Mouse (Mus musculus): ENCODE measurements at regions not wholly inside any gene's neighbourhood (a gene's known extent, or its start where the extent isn't known, plus 50 kb on each side); places are given as distances from the start of the nearest gene placed in this dataset.
A peak's percentile ranks its signal among the peaks of the same experiment; 100 is the strongest.

DNA sequence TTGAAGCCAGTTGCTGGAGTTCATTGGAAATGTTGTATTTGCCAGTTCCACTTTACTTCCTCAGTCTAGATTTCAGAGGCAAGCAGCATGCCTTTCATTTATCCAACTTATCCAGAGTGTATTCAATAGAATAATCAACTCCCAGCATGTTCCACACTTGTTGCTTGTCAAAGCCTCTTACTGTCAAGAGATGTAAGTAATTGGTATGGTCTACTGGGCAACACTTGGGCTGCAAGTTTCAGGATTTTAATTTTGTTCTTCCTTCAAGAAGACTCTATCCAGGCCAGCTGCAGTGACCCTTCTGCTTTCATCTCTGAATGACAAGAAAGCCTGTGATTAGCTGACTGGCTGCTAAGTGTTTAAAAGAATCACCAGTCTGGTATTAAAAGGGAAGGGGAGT, 3131.6 kb upstream of the Lrrc6 start:
- DNase-seq, result peak; percentile 4

DNA sequence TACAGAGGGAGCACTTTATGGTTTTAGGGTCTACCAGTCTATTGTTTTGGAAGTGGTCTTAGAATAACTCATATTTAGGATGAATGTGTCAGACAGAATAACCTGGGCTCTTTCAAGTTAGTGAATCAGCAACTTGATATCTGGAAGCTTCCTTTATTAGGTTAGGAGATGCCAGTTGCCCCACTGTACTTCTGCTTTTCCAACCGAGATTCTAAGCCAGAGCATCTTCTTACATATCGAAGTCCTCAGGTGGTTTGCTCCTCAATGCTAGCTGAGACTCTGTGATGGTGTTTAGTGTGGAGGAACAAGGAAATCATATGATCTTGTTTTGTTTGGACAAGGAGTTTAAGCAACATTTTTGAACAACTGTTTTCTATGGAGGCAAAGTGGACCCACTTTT, 3117.3 kb upstream of the Lrrc6 start:
- DNase-seq, result no peak

DNA sequence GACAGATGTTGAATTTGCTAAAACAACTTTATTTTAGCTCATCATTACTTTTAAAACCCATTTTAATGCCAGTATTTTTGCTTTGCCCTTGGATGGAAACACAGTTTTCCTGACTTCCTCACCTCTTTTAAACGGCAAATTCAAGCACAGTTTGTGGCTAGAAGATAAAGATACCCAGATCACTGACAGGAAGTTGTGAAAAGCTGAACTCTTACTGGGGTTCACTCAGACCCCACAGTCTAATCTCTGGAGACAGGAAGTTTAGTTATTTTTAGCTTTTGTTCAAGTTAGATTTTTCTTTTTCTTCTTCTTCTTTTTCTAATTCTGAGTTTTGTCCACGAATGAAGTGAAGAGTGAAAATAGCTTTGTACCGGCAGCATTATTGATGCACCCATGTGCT, 3113.3 kb upstream of the Lrrc6 start:
- no peak for DNase-seq

DNA sequence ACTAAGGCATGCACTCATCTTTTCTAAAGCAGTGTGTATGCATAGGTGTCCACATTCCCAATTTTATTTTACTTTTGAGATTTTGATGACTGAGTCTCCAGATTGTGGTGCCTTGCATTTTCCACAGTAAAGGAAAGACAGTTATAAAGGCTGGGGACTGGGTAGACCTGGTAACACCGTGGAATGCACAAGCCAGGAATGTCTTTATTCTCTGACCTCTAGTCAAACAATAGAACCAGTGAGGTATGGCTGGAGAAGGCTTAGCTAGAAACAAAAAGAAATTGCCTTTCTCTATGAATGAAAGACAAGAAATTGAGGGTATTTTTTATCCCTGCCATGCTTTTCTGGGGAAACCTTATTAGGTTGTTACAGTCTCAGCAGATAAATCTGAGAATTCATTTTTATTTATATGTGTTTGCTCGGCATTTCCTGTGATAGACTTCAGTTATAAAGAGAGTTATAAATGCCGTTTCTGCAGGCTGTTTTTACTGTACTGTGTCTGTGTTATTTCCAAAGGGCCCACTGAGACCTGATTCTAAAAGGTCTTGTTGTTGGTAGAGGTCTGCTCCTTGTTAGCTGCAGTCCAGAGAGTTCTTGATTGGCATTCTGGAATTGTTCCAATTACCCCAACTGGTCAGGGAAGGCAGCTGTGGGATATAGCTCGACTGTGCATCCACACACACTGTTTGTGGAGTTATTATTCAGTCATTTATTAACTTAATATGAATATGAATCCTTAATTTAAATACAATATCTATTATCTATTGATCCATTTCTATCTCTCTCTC, 3090.7 kb upstream of the Lrrc6 start:
- peak; percentile 18 for DNase-seq

DNA sequence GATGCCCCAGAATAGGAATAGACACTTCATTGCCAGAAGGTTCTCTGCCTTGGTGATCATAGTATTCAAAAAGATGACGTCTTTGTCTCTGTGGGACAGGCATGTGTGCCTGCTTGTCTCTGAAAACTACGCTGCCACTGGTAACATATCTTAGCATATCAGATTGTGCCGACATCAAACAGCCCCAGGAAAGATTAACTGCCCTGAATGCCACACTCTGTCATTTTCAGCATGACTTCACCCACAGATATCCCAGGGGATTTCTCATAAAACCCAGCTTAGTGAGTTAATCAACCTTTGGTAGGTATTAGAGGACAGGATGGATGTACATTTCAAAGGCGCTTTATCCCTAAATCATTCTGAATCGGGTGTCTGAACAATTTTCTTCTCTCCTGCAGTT, 3087.4 kb upstream of the Lrrc6 start:
- DNase-seq, result peak; percentile 31

DNA sequence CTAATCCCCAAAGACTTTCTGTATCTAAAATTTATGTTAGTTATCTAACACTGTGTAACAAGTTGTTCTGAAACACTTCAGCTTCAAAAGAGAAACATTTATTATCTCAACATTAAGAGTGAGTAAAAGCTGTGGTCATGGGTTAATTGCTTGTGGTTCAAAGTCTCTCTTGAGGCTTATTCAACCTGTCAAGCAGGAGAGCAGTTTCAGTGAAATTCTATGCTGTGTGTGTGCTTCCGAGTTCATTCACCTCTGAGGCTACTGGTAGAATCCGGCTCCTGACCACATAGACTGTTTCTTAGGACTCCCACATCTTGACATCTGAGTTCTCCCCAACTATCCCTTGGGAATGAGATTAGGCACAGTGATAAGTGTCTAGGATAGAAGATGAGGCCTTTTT, 3076.0 kb upstream of the Lrrc6 start:
- DNase-seq, result peak; percentile 22

DNA sequence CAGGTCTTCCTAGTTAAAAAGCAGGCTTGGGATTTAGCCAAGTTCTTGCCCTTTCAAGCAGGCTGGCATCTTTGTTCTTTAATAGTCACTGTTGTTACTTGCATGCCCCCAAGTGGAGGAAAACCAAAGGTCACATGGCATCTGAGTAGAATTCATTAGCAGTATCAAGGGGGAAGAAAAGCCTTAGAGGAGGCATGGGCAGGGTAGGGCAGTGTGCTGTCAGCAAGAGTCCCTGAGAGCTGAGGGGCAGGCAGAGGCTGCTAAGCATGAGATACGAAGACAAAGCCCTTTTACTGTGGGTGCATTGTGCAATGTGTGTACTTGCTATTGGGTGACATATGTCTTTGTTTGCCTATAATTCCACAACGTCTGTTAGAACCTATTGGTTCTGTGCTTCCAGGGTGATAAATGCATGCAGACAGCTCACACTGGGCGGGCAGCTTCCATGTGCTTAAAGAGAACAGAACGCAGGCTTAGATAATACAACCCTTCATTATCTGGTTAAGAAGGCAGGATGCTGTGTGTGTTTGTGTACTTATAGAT, 3075.0 kb upstream of the Lrrc6 start:
- DNase-seq, result peak; percentile 73

DNA sequence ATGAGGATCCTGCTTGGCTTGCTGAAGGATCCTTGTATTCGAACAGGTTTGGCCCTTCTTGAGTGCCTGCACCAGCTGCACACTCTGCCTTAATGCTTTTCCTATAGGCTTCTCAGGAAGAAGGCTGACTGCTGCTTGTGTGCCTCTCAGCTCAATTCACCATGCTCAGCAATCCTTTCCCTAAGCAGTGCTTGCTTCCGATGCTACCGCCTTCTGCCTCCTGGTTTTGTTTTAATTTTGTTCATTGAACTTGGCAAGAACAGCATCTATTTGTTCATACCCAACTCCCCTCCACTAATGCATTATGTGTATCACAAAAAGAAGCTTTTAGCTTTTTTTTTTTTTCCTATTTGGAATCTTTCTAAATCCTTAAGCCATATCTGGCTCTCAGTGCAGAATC, 3053.5 kb upstream of the Lrrc6 start:
- no peak for DNase-seq

DNA sequence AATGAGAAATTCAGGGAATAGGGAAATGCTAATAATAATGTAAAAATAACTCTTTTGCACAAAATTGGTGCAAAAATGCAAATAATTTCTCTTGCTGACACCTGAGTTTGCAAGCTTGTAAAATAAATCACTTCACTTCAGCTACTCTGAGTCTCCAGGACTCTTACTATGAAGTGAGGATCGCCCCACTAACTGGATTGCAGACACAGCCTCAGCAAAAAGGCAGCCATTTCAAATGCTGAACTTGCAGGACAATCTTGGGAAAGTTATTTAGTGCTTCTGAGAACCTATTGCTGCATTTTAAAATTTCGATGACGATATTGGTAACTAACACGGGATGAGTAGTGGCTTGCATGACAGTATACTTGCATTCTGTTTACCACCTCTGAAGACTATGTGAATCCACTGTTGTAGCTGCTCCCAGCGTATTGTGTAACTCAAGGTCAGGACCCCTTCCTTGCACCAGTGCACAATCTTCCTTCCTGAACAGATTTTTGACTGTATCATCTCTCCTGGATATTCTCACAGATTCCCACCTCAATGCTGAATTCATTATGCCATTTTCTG, 3051.4 kb upstream of the Lrrc6 start:
- DNase-seq, result peak; percentile 31

DNA sequence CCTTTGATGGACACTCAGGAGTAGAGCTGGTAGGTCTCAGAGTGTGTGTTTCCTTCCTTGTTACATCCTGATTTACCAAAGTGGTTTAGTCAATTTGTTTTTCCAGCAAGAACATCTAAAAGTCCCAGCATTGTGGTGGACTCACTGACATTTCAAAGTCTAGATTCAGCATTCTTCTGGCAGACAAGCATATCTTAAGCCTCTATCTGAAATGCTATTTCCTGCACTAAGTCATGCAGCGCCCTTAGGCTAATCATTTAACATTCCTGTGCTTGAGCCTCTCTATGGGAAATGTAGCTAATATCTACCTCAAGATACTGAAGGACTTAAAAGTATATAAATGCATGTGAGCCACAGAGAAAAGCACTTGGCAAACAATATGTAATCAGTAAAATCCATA, 3050.3 kb upstream of the Lrrc6 start:
- no peak for DNase-seq

DNA sequence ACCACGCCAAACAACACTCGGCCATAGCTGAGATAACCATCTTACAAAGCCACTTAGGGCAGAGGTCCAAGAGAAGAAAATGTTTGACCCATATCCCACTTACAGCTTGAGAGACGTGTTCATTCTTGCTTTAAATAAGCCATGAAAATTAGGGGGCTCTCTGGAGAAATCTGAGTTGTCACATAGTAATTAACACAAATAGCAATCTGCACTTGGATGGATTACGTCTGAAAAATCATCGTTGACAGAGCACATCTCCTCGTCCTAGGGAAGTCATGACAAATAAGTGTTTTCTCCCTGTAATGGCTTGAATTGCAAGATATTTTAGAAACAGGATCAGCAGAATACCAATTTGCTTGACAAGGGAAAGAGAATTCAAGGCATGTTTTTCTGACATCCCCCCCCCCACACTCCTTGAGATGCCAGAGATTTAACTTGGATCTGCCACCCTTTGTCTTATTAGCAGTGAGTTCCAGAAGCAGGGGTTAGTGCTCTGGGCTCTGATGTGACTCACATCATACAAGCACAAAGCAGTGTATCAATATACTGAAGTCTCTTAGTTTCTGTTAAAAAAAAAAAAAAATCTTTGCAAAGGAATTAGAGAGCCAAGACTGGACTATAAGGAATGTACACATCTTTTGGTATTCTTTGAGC, 3025.9 kb upstream of the Lrrc6 start:
- no peak for DNase-seq

DNA sequence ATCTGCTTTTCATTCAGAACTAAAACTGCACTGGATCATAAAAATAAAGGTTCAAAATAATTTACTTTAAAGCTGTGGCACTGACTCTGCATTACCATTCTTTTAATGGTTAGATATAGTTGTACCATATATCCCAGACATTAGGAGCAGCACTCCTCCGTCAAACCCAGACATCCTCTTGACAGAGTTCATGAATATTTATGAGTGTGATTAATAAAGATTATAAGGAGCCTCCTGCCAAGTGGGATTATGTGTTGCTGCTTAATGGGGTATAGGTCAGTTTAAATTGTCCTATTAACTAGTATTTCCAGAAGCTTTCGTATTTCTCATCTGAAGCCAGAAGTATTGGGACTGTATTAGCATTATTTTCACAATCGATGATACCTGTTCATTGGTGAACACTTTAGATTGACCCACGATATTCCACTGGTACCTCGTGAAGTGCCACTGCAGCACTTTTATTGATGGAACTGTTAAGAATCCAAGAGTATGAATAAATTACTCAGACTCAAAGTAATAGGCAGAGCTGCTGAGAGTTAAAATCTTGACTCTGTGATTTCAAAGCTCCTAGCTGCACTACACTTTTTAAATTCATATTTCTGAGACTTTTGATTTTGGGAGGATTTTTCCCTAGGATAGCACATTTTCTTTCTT, 2983.8 kb upstream of the Lrrc6 start:
- no peak for DNase-seq

DNA sequence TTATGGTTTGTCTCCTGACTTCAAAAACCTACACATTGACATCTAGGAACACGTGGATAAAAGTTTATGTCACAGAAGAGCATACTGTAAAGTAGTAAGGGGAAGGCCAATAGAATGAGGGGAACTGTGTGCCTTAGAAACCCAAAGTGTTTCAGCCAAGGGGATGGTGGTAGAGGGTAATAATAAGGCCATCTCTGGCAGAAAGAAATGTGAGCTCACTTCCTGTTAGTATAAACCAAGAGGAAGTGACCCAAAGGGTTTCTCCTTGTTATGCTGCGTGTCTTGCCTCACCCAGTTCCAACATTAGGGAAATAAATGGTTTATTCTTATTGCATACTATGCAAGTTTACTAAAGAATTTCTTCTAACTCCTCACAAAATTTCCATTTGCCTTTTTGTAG, 2982.4 kb upstream of the Lrrc6 start:
- DNase-seq, result no peak

DNA sequence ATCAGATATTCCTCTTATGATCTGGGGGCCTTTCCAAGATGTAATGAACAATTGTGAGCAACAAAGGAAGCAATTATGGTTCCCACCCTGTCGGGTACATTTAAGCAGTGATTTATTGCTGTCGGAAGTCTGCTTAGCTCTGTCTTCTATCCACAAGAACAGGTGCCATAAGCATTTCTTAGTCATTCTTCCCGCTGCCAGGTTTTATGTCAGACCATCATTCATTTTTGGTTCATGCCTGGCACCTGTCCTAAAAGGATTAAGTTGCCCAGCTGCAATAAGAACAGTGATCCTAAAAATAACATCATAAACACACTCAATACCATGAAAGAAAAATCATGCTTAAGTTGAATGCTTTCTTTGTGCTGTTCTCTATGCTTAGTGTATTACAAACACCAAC, 2980.4 kb upstream of the Lrrc6 start:
- DNase-seq, result no peak

DNA sequence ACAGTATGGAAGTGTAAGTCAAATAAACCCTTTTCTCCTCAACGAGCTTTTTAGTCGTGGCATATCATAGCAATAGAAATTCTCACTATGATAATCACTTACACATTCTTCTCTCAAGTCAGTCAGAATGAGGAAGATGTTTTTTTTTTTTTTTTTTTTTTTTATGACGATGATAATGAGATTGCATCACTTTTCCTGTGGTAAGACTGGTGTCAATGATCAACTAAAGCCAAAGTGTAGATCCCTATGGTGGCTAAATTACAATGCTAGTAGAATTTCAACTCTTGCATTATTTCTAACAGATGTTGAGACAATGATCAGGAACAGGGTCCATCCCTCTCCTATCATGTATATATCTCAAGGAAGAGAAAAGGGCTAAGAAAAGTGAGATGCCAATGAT, 2976.3 kb upstream of the Lrrc6 start:
- DNase-seq, result no peak

DNA sequence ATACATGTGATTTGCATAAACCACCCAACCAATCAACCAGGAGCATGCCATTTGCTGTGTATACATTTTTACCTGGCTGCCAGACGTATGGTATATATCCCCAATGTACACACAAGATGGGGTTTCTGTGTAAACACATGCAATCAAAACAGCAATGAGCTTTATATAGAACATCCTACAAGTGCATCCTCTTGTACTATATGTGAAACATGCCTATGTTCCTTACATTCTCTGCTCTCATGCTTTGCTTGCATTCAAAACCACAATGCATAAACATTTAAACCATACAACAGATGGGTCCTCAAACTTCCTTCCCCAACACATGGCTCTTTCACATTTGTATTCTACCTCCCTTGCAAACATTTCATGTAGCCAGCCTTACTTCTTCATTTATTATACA, 2968.9 kb upstream of the Lrrc6 start:
- DNase-seq, result no peak

DNA sequence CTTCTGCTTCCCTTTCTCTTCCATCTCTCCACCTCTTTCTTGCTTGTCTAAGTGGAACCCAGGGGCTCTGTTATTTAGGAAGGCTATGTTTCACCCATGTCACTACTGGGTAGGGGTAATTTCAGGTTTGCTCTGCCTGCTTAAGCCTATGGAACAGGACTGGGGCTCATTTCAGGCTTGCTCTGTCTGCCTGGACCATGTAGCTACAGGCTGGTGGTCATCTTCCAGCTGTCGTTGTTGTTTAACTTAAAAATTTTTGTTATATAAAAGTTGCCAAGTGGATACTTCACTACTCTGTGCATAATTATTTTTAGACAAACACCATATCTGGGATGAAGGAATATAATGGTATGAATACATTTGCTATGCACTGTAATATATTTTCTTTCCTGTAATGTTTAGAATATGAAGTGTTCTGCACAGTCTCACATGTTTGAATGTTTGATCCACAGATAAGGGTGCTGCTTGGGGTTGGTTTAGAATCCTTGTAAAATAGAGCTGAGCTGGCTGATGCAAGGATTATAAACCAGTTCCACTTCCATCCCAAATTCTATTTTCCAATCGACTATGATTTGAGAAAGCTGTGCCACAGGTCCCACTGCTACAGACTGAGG, 2960.0 kb upstream of the Lrrc6 start:
- DNase-seq, result no peak

DNA sequence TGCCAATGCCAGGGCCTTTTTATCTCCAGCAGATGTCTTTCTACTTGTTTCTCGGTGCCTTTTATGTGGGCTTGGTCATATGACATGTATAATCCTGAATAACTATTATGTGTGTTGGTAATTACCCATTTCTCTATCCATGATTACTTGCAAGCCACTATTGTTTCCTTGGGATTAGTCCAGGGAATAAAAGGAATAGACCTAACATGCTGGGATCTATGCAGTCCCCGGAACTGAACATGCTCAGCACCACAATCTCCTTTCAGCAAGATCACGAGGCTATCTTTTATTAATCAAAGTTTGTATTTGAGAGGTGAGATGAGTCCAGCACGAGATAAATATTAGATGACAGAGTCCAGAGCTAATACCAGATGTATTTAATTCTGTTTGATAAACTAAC, 2956.8 kb upstream of the Lrrc6 start:
- no peak for DNase-seq

DNA sequence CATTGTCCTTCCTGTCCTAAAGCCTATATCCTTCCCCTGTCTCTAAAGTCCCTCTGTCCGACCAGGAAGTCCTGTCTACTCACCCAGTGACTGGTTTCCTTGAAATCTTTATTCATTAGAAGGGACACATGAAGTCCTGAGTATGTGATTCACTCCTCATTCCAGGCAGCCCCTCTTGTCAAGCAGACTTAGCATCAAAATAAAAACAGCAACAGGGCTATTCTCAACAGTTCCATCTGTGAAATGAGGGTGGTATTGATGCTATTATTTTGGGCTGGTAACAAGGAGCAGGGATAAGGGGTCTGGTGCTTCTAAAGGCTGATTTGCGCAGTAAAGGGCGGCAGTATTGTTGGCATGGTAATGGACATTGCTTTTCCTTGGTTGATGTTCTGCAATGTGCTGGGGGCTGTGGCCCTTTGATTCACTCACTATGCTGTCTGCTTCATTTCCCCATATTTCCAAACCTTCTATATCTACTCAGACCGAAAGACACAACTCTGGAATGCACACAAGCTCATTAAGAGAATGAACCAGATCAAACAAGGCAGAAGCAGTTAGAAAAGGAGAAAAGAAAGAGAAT, 2955.6 kb upstream of the Lrrc6 start:
- no peak for DNase-seq

DNA sequence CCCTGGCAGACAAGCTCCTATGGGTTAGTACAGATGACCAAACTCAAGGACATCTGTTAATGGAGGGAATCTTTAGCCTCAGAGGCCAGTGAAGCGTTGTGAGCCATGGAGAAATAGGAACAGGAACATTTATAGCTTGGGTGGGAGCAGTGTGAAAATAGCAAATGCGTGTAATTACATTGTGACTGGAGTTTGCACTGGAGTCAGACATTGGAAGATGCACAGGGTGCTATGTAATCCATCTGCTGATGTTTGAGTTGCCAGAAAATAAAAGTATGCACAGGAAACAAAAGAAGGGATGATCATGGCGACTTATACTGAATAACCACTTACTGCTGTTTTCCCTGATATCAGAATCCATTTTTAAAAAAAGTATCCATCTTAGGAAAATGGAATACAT, 2940.3 kb upstream of the Lrrc6 start:
- DNase-seq, result no peak

DNA sequence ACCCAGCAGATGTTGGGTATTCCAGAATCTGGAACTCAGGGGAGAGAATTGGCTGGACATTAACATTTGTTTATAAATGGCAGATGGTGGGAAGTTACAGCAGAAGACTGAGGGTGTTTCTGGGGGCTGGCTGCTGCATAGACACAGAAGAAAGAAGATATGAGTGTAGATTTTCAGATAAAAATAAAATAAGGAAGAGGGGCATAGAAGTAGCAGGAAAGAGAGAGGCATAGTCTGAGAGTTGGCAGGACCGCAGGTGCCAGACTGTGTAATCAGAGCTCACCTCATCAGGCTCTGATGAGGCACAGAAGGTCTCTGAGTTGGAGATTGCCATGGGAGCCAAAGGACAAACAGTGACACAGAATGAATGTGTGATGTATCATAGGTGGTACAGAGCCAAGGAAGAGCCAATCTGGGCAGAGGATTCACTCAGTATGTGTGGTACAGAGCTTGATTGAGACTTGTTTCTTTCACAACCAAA, 2912.9 kb upstream of the Lrrc6 start:
- DNase-seq, result no peak

DNA sequence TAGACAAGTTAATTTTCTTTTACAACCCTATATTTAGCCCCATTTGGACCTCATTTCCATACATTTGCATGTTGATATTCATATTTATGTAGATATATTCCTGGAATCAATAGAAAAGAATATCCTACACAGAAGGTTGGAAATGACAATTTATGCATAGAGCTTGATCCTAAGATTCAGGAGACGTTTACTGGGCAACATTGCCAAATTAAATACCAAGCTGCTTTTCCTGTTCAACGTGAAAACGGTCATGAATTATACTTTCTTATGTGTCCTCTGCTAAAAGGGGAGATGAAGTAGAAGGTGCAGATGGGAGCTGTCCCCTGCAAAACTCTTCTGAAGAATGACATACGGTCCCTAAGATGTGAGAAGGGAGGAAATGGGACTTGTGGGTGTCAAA, 2888.9 kb upstream of the Lrrc6 start:
- DNase-seq, result no peak

DNA sequence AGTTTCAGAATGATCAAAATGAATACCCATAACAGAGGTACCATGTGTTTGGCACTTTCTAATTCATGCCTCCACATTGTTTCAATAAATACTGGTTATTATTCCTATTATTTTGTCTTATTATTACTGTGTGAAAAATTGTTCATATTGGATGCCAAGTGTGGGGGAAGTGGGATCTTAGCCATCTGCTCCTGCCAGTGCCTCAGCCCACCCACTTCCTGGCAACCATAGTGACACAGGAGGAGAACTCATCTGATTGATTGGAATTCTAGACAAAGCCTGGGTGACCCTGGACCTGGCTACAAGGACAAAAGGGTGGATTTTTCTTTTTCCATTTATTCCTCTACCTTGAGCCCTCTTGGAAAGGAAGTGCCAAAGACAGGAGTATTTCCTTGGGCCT, 2886.8 kb upstream of the Lrrc6 start:
- DNase-seq, result no peak

Measured in embryo, embryonic 11 days (tissue).